ENCODE assay signal across 24 mouse cellular contexts in genomic region chr1:63032929-63033328, GRCm38 (mm10).
DNase-seq lines count a peak whose midpoint lies in the region; ATAC-seq and TF ChIP-seq lines count a peak whose summit lies in the region.
"Had no signal": no experiment of that assay in that cellular context is flagged by ENCODE, and none has a peak within 500 bp of the region (broad histone marks: within the 10 kb centered on the region; RNA-seq: fewer than 3 reads in every experiment).

No protein-coding gene starts in this region.

- H3K9me3 ChIP-seq in liver, embryonic 16.5 days (replicated peaks; ENCODE audit: control insufficient read depth, low read length), result no peaks in the 10 kb centered on the region
- H3K9me3 ChIP-seq in liver, embryonic 12.5 days (replicated peaks), result no peaks in the 10 kb centered on the region
- no peaks in the 10 kb centered on the region for H3K9me3 ChIP-seq in hindbrain, embryonic 12.5 days (replicated peaks)
- H3K9me3 ChIP-seq: embryonic facial prominence, embryonic 13.5 days; forebrain, embryonic 13.5 days; G1E; heart, embryonic 15.5 days had no signal

- H3K27me3 ChIP-seq in liver, embryonic 16.5 days (ENCODE audit: control insufficient read depth, insufficient read depth, low read depth, low read length), result no peaks in the 10 kb centered on the region
- H3K27me3 ChIP-seq in liver, embryonic 12.5 days (replicated peaks), result peaks cover 6% of the 10 kb centered on the region; the same call in 1 of the 2 replicates
- no peaks in the 10 kb centered on the region for H3K27me3 ChIP-seq in hindbrain, embryonic 12.5 days
- H3K27me3 ChIP-seq: embryonic facial prominence, embryonic 13.5 days; forebrain, embryonic 13.5 days; heart, embryonic 15.5 days had no signal

- WGBS in liver, embryonic 16.5 days (ENCODE audit: insufficient replicate concordance), result 67% methylated on average over 3 of the region's 3 CpGs
- 73% methylated on average over 3 of the region's 3 CpGs for WGBS in liver, embryonic 12.5 days (ENCODE audit: insufficient replicate concordance)
- WGBS in hindbrain, embryonic 12.5 days, result 82% methylated on average over 3 of the region's 3 CpGs

- H3K4me1 ChIP-seq in liver, embryonic 16.5 days (ENCODE audit: control insufficient read depth, low read depth, low read length), result no peaks in the 10 kb centered on the region
- no peaks in the 10 kb centered on the region for H3K4me1 ChIP-seq in liver, embryonic 12.5 days
- no peaks in the 10 kb centered on the region for H3K4me1 ChIP-seq in hindbrain, embryonic 12.5 days
- H3K4me1 ChIP-seq: embryonic facial prominence, embryonic 13.5 days; forebrain, embryonic 13.5 days; heart, embryonic 15.5 days had no signal

- H3K4me3 ChIP-seq in liver, embryonic 16.5 days (ENCODE audit: low read depth, low read length), result no peak overlapping the region
- no peak overlapping the region for H3K4me3 ChIP-seq in liver, embryonic 12.5 days
- no peak overlapping the region for H3K4me3 ChIP-seq in hindbrain, embryonic 12.5 days
- no peak overlapping the region for H3K4me3 ChIP-seq in layer of hippocampus, adult 2 months
- H3K4me3 ChIP-seq: embryonic facial prominence, embryonic 13.5 days; forebrain, embryonic 13.5 days; heart, adult 2 months; heart, embryonic 15.5 days had no signal

- H3K36me3 ChIP-seq in liver, embryonic 16.5 days (ENCODE audit: control insufficient read depth, insufficient read depth), result no peaks in the 10 kb centered on the region
- no peaks in the 10 kb centered on the region for H3K36me3 ChIP-seq in liver, embryonic 12.5 days
- no peaks in the 10 kb centered on the region for H3K36me3 ChIP-seq in hindbrain, embryonic 12.5 days
- H3K36me3 ChIP-seq: embryonic facial prominence, embryonic 13.5 days; G1E; heart, embryonic 15.5 days had no signal

- no peak overlapping the region for H3K9ac ChIP-seq in liver, embryonic 16.5 days (ENCODE audit: low read depth, low read length)
- no peak overlapping the region for H3K9ac ChIP-seq in liver, embryonic 12.5 days
- H3K9ac ChIP-seq in hindbrain, embryonic 12.5 days, result no peak overlapping the region
- H3K9ac ChIP-seq: embryonic facial prominence, embryonic 13.5 days; forebrain, embryonic 13.5 days; forebrain, postnatal 0 days; heart, embryonic 15.5 days had no signal

- H3K4me2 ChIP-seq in liver, embryonic 16.5 days (ENCODE audit: low read depth, low read length), result no peak overlapping the region
- H3K4me2 ChIP-seq in liver, embryonic 12.5 days, result no peak overlapping the region
- H3K4me2 ChIP-seq in hindbrain, embryonic 12.5 days (replicated peaks), result no peak overlapping the region
- H3K4me2 ChIP-seq: embryonic facial prominence, embryonic 13.5 days; forebrain, embryonic 13.5 days; heart, embryonic 11.5 days; heart, embryonic 15.5 days had no signal

- H3K27ac ChIP-seq in liver, embryonic 16.5 days (ENCODE audit: low read length), result no peak overlapping the region
- H3K27ac ChIP-seq in liver, embryonic 12.5 days, result no peak overlapping the region
- no peak overlapping the region for H3K27ac ChIP-seq in hindbrain, embryonic 12.5 days
- H3K27ac ChIP-seq in layer of hippocampus, adult 2 months, result no peak overlapping the region
- H3K27ac ChIP-seq: embryonic facial prominence, embryonic 13.5 days; forebrain, embryonic 13.5 days; heart, adult 2 months; heart, embryonic 15.5 days had no signal

- TF ChIP-seq CTCF in layer of hippocampus, adult 2 months (conservative IDR thresholded peaks at IDR 0.05), result no peak

- peak; percentile 71 for DNase-seq in fibroblast of lung, adult 2 months (ENCODE audit: low read depth)
- DNase-seq in lung, postnatal 10 days, result peak; percentile 39
- peak; percentile 36 to 64 for DNase-seq in lung, postnatal 4 days
- no peak for DNase-seq in ovary, postnatal 36 days (ENCODE audit: low spot score)
- DNase-seq in layer of hippocampus, adult 2 months (ENCODE audit: low spot score in 2 of 2), result no peak
- DNase-seq: adrenal gland, postnatal 14 days; B cell, adult 2 months; cerebellum, adult 18-20 months; cerebellum, adult 9-11 months; cerebellum, postnatal 36 days; forebrain, postnatal 0 days; gastrocnemius, postnatal 14 days; heart, adult 2 months; heart, postnatal 14 days had no signal

- ATAC-seq in liver, embryonic 16.5 days (ENCODE audit: low read depth), result peak; percentile 19; the same call in 1 of the 2 replicates
- ATAC-seq in liver, embryonic 12.5 days, result no peak
- ATAC-seq in hindbrain, embryonic 12.5 days (ENCODE audit: low FRiP score), result no peak
- ATAC-seq: activated CD4-positive, CD25-positive, alpha-beta regulatory T cell, adult 4 months; CD4-positive, CD25-positive, alpha-beta regulatory T cell, adult 4 months; forebrain, embryonic 13.5 days; forebrain, postnatal 0 days had no signal

Comparison
In these comparisons a context has a peak if more than half of its experiments do, and no peak if none do; other contexts are left out.
1. DNase-seq: peak in fibroblast of lung, adult 2 months (single experiment), lung, postnatal 10 days (single experiment) and lung, postnatal 4 days (2 of 2); none in ovary, postnatal 36 days (single experiment) and layer of hippocampus, adult 2 months (0 of 2).